Mouse (Mus musculus): ENCODE measurements around the gene Dhx29. TPM values are rescaled to one million over a fixed set of nuclear protein-coding genes. Genes with fewer than 3 reads are reported as not detected.
"Not testable (repeated sequence)": the region's sequence is repeated elsewhere in the genome, so short reads cannot be mapped to it uniquely, and the experiment has no call there.

Gene Dhx29
- polyA plus RNA-seq, 1 experiment from 2014 or later, result 20.4 TPM

DNA sequence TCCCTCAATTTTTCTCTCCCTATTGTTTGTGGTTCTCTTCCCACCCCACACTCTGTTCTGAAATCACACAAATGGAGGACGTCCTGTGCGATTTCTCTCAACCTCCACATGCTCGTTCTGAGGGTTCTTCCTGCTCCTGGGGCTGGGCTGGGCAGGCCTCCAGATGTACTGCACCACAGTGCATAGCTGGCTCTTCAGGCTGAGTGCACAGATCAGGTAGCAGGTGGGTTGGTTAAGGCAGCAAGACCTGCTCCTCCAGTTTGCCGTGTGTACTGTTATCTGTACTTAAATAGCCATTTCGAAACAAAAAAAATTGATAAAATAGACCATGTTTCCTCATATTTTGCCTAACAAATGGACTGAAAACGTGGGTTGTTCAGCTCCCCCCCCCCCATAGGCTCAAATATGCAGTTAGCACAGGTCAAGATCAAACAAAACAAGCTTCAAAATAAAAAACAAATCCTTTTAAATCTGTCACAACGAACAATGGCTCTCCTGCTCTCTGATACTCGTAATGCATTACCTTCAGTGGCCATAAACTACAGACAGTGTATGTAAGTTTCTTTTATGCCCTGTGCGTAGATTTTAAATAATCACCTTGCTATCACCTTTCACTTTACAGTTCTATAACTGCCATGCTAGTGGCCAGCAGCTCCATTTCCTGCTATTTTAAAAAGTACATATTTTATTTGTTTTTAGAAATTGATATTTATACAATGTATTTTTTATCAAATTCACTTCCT, 73.5 kb downstream of the Dhx29 start:
- peak; percentile 94 for ATAC-seq (ENCODE audit: insufficient number of reproducible peaks, insufficient read depth, low FRiP score, low read depth)

GRCm38 (mm10) chr13:113012683-113013082, 85.4 kb downstream of the Dhx29 start:
- Histone ChIP-seq H3K4me3 (ENCODE audit: low read depth, low read length) (no peak overlapping the region), H3K9ac (replicated peaks; ENCODE audit: low read depth, low read length) (no peak overlapping the region), H3K9me3 (ENCODE audit: control insufficient read depth, low read depth, low read length) (no peaks in the 10 kb centered on the region; the same call in 1 of the 2 replicates), H3K36me3 (ENCODE audit: control insufficient read depth, insufficient read depth, low read length) (no peaks in the 10 kb centered on the region), H3K4me2 (replicated peaks; ENCODE audit: low read depth, low read length) (peak overlapping the region; percentile 36), H3K27me3 (ENCODE audit: control insufficient read depth, insufficient read depth, low read length) (no peaks in the 10 kb centered on the region), H3K4me1 (ENCODE audit: control insufficient read depth, insufficient read depth, low read length) (no peaks in the 10 kb centered on the region), H3K27ac (ENCODE audit: low read length) (no peak overlapping the region)
- WGBS, result 79% methylated on average over 6 of the region's 6 CpGs
- ATAC-seq (ENCODE audit: insufficient number of reproducible peaks, insufficient read depth, low FRiP score, low read depth), result no peak

More for the DNA sequence above, 73.5 kb downstream of the Dhx29 start:
- H3K27me3 ChIP-seq (ENCODE audit: control insufficient read depth, insufficient read depth, low read length), result peaks cover 23% of the 10 kb centered on the region
- H3K9ac ChIP-seq (replicated peaks; ENCODE audit: low read depth, low read length), result no peak overlapping the region
- H3K27ac ChIP-seq (ENCODE audit: low read length), result peak overlapping the region; percentile 58; the same call in 1 of the 2 replicates
- 0 out of 2 replicates have a peak, but pooled peaks cover 5% of the 10 kb centered on the region for H3K4me1 ChIP-seq (ENCODE audit: control insufficient read depth, insufficient read depth, low read length)
- H3K4me2 ChIP-seq (replicated peaks; ENCODE audit: low read depth, low read length), result no peak overlapping the region
- H3K4me3 ChIP-seq (ENCODE audit: low read depth, low read length), result no peak overlapping the region
- WGBS, result 55% methylated on average over 9 of the region's 9 CpGs
- no peaks in the 10 kb centered on the region for H3K9me3 ChIP-seq (ENCODE audit: control insufficient read depth, low read depth, low read length)
- H3K36me3 ChIP-seq (ENCODE audit: control insufficient read depth, insufficient read depth, low read length), result no peaks in the 10 kb centered on the region

- H3K9ac ChIP-seq (replicated peaks; ENCODE audit: low read depth, low read length); H3K27me3 ChIP-seq (ENCODE audit: control insufficient read depth, insufficient read depth, low read length); H3K4me1 ChIP-seq (ENCODE audit: control insufficient read depth, insufficient read depth, low read length); H3K27ac ChIP-seq (ENCODE audit: low read length); ATAC-seq (ENCODE audit: insufficient number of reproducible peaks, insufficient read depth, low FRiP score, low read depth); H3K9me3 ChIP-seq (ENCODE audit: control insufficient read depth, low read depth, low read length); H3K36me3 ChIP-seq (ENCODE audit: control insufficient read depth, insufficient read depth, low read length): not testable (repeated sequence)
- 42% methylated on average over 19 of the region's 20 CpGs for WGBS
- H3K4me3 ChIP-seq (ENCODE audit: low read depth, low read length), result peak overlapping the region; percentile 4; the same call in 1 of the 2 replicates
- H3K4me2 ChIP-seq (replicated peaks; ENCODE audit: low read depth, low read length), result peak overlapping the region; percentile 36
Observed at GRCm38 (mm10) chr13:113013174-113013953, 86.1 kb downstream of the Dhx29 start.

Other genes starting within 250 kb of the Dhx29 start
- 97.1 and 98.9 TPM in 2 replicates for gene Plpp1, start 126.7 kb upstream of the Dhx29 start, polyA plus RNA-seq (2014; fragmentation: Nextera tagmentation; extraction: Ambion mirVana)
- gene Mtrex, start 56 bp upstream of the Dhx29 start, polyA plus RNA-seq (2014; fragmentation: Nextera tagmentation; extraction: Ambion mirVana), result 72.3 and 80.6 TPM in 2 replicates
- 0.35 and 0.67 TPM in 2 replicates for gene Ccno, start 60.3 kb downstream of the Dhx29 start, polyA plus RNA-seq (2014; fragmentation: Nextera tagmentation; extraction: Ambion mirVana)
- 0.17 TPM in 2 replicates for gene Mcidas, start 66.4 kb downstream of the Dhx29 start, polyA plus RNA-seq (2014; fragmentation: Nextera tagmentation; extraction: Ambion mirVana)
- gene Cdc20b, start 107.7 kb downstream of the Dhx29 start, polyA plus RNA-seq (2014; fragmentation: Nextera tagmentation; extraction: Ambion mirVana), result not detected in 2 replicates
- 164 and 166 TPM in 2 replicates for gene Gpx8, start 119.0 kb downstream of the Dhx29 start, polyA plus RNA-seq (2014; fragmentation: Nextera tagmentation; extraction: Ambion mirVana)
- not detected in 2 replicates for gene Gzma, start 173.5 kb downstream of the Dhx29 start, polyA plus RNA-seq (2014; fragmentation: Nextera tagmentation; extraction: Ambion mirVana)

Measured in stomach, embryonic 14.5 days (tissue).